Mouse (Mus musculus): ENCODE measurements around the gene Armc9. TPM values are rescaled to one million over a fixed set of nuclear protein-coding genes. Genes with fewer than 3 reads are reported as not detected.

Gene Armc9
- polyA plus RNA-seq, 1 experiment from 2014 or later = 39.8 TPM

- no peak for ATAC-seq (ENCODE audit: low FRiP score)
- H3K4me3 ChIP-seq = no peak overlapping the region
- peaks cover 10% of the 10 kb centered on the region for H3K4me1 ChIP-seq
- WGBS = 7% methylated on average over 2 of the region's 2 CpGs
- peaks cover 54% of the 10 kb centered on the region for H3K27me3 ChIP-seq
- no peaks in the 10 kb centered on the region for H3K36me3 ChIP-seq
- no peak overlapping the region for H3K27ac ChIP-seq
- H3K9me3 ChIP-seq (replicated peaks) = no peaks in the 10 kb centered on the region
- no peak overlapping the region for H3K4me2 ChIP-seq (replicated peaks)
- H3K9ac ChIP-seq = no peak overlapping the region
Measured at GRCm38 (mm10) chr1:86300093-86300492, 145.5 kb downstream of the Armc9 start.

DNA sequence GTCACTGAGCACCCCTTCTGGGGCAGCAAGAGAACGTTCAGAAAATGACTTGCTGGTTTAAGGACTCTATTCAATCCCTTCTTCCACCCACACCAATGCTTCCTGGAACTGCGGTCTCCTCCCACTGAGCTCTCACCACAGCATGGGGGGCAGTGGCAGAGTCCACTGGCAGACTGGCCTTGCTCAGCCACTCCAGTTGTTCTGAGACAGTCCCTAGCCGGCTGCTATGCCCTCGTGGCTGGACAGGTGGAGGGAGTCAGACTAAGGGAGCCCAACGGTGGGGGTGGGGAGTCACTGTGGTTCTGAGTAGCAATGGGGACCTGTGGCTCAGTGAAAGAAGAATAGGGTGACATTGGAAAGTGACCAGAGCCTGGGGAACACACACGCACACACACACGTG, 146.2 kb downstream of the Armc9 start:
- Histone ChIP-seq H3K4me1 (peaks cover 9% of the 10 kb centered on the region), H3K9me3 (replicated peaks) (no peaks in the 10 kb centered on the region), H3K9ac (no peak overlapping the region), H3K36me3 (no peaks in the 10 kb centered on the region), H3K4me2 (replicated peaks) (no peak overlapping the region), H3K27ac (no peak overlapping the region), H3K27me3 (peaks cover 59% of the 10 kb centered on the region), H3K4me3 (no peak overlapping the region)
- 43% methylated on average over 7 of the region's 7 CpGs for WGBS
- ATAC-seq (ENCODE audit: low FRiP score) = no peak

- ATAC-seq (ENCODE audit: low FRiP score) = no peak
Measured at GRCm38 (mm10) chr1:86301221-86302091, 146.9 kb downstream of the Armc9 start.

GRCm38 (mm10) chr1:86302532-86302931, 148.0 kb downstream of the Armc9 start, which contains the start of gene B3gnt7:
B3gnt7 (plus strand) TSS chr1:86302832.
- H3K4me2 ChIP-seq (replicated peaks) = peak within 1 kb of the TSS; percentile 93
- peaks cover 64% of the 10 kb centered on the region for H3K27me3 ChIP-seq
- peak within 1 kb of the TSS; percentile 64 for H3K9ac ChIP-seq
- no peaks in the 10 kb centered on the region for H3K9me3 ChIP-seq (replicated peaks)
- 24% methylated on average over 6 of the region's 6 CpGs for WGBS
- H3K4me1 ChIP-seq = peaks cover 9% of the 10 kb centered on the region
- H3K4me3 ChIP-seq = peak within 1 kb of the TSS; percentile 53
- no peak within 1 kb of the TSS for H3K27ac ChIP-seq
- H3K36me3 ChIP-seq = no peaks in the 10 kb centered on the region
- ATAC-seq (ENCODE audit: low FRiP score) = no peak

More at GRCm38 (mm10) chr1:86301221-86302091, 146.9 kb downstream of the Armc9 start:
- Histone ChIP-seq H3K4me3 (no peak overlapping the region), H3K27me3 (peaks cover 60% of the 10 kb centered on the region), H3K9me3 (replicated peaks) (no peaks in the 10 kb centered on the region), H3K36me3 (no peaks in the 10 kb centered on the region), H3K4me1 (peaks cover 9% of the 10 kb centered on the region), H3K4me2 (replicated peaks) (no peak overlapping the region), H3K9ac (no peak overlapping the region), H3K27ac (no peak overlapping the region)
- 54% methylated on average over 6 of the region's 6 CpGs for WGBS

GRCm38 (mm10) chr1:86303063-86303872, 148.7 kb downstream of the Armc9 start:
- H3K27me3 ChIP-seq = peaks cover 70% of the 10 kb centered on the region
- H3K4me2 ChIP-seq (replicated peaks) = peak overlapping the region; percentile 93
- H3K9ac ChIP-seq = peak overlapping the region; percentile 64
- under 1% methylated on average over 54 of the region's 65 CpGs for WGBS
- H3K9me3 ChIP-seq (replicated peaks) = no peaks in the 10 kb centered on the region
- peak; percentile 70 for ATAC-seq (ENCODE audit: low FRiP score)
- H3K4me1 ChIP-seq = peaks cover 9% of the 10 kb centered on the region
- no peak overlapping the region for H3K27ac ChIP-seq
- H3K36me3 ChIP-seq = no peaks in the 10 kb centered on the region
- H3K4me3 ChIP-seq = peak overlapping the region; percentile 53

DNA sequence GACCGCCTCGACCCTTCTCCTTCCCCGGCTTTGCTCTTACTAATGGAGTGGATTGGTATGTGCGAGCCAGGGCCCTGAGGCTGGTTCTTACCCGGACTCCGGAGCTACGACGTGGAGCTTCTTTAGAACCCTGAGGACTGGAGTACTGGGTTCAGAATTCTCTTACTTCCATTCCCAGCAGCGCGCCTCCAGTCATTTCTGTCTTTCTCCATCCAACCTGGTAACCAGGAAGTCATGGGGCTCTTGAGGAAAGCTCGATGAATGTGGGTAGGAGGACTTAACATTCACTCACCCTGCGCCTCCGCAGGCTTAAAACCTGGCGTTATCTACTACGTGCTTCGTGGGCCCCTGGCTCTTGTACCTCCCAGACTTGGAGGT, 149.3 kb downstream of the Armc9 start:
- no peaks in the 10 kb centered on the region for H3K9me3 ChIP-seq (replicated peaks)
- peak overlapping the region; percentile 64 for H3K9ac ChIP-seq
- ATAC-seq (ENCODE audit: low FRiP score) = no peak
- peaks cover 9% of the 10 kb centered on the region for H3K4me1 ChIP-seq
- peaks cover 70% of the 10 kb centered on the region for H3K27me3 ChIP-seq
- H3K4me3 ChIP-seq = peak overlapping the region; percentile 53
- peak overlapping the region; percentile 93 for H3K4me2 ChIP-seq (replicated peaks)
- 3% methylated on average over 16 of the region's 16 CpGs for WGBS
- H3K27ac ChIP-seq = no peak overlapping the region
- no peaks in the 10 kb centered on the region for H3K36me3 ChIP-seq

DNA sequence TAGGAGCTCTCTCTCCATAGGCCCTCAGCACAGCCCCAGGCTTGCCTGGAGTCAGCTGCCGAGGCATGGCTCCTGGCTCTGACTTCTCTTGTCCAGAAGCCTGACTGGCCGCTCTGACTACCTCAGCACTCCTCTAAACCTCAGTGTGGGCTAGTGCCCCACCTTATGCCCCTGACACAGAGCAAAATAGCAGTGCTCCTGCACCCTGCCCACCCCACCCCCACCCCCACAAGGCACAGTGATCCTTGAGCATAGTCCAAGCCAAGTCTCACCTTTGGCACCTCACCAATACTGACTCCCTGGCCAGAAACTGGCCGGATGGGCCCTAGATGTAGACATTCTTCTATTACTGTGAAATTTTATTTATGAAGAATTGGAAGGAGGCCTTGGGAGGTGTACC, 152.1 kb downstream of the Armc9 start:
- H3K9me3 ChIP-seq (replicated peaks) = no peaks in the 10 kb centered on the region
- H3K27ac ChIP-seq = no peak overlapping the region
- no peak overlapping the region for H3K9ac ChIP-seq
- H3K4me3 ChIP-seq = no peak overlapping the region
- no peaks in the 10 kb centered on the region for H3K36me3 ChIP-seq
- no peak for ATAC-seq (ENCODE audit: low FRiP score)
- H3K4me2 ChIP-seq (replicated peaks) = no peak overlapping the region
- peaks cover 53% of the 10 kb centered on the region for H3K27me3 ChIP-seq
- peaks cover 15% of the 10 kb centered on the region for H3K4me1 ChIP-seq
- WGBS = 88% methylated on average over 3 of the region's 3 CpGs

- Histone ChIP-seq H3K9ac (no peak overlapping the region), H3K36me3 (no peaks in the 10 kb centered on the region), H3K27me3 (peaks cover 48% of the 10 kb centered on the region), H3K9me3 (replicated peaks) (no peaks in the 10 kb centered on the region), H3K4me2 (replicated peaks) (no peak overlapping the region), H3K4me3 (no peak overlapping the region), H3K4me1 (peaks cover 15% of the 10 kb centered on the region), H3K27ac (no peak overlapping the region)
- 92% methylated on average over 7 of the region's 7 CpGs for WGBS
- ATAC-seq (ENCODE audit: low FRiP score) = no peak
Measured at GRCm38 (mm10) chr1:86307177-86307762, 152.7 kb downstream of the Armc9 start.

- Histone ChIP-seq H3K27ac (no peak overlapping the region), H3K4me1 (peaks cover 12% of the 10 kb centered on the region), H3K4me3 (no peak overlapping the region), H3K9me3 (replicated peaks) (no peaks in the 10 kb centered on the region), H3K9ac (no peak overlapping the region), H3K4me2 (replicated peaks) (no peak overlapping the region), H3K27me3 (peaks cover 45% of the 10 kb centered on the region), H3K36me3 (no peaks in the 10 kb centered on the region)
- WGBS = 32% methylated on average over 4 of the region's 4 CpGs
- ATAC-seq (ENCODE audit: low FRiP score) = no peak
Measured at GRCm38 (mm10) chr1:86307871-86308641, 153.5 kb downstream of the Armc9 start.

GRCm38 (mm10) chr1:86309270-86309833, 154.8 kb downstream of the Armc9 start:
- ATAC-seq (ENCODE audit: low FRiP score) = no peak
- Histone ChIP-seq H3K9ac (no peak overlapping the region), H3K4me2 (replicated peaks) (no peak overlapping the region), H3K27ac (no peak overlapping the region), H3K27me3 (peaks cover 37% of the 10 kb centered on the region), H3K36me3 (no peaks in the 10 kb centered on the region), H3K9me3 (replicated peaks) (no peaks in the 10 kb centered on the region), H3K4me3 (no peak overlapping the region), H3K4me1 (peaks cover 17% of the 10 kb centered on the region)
- WGBS = 91% methylated on average over 7 of the region's 7 CpGs

DNA sequence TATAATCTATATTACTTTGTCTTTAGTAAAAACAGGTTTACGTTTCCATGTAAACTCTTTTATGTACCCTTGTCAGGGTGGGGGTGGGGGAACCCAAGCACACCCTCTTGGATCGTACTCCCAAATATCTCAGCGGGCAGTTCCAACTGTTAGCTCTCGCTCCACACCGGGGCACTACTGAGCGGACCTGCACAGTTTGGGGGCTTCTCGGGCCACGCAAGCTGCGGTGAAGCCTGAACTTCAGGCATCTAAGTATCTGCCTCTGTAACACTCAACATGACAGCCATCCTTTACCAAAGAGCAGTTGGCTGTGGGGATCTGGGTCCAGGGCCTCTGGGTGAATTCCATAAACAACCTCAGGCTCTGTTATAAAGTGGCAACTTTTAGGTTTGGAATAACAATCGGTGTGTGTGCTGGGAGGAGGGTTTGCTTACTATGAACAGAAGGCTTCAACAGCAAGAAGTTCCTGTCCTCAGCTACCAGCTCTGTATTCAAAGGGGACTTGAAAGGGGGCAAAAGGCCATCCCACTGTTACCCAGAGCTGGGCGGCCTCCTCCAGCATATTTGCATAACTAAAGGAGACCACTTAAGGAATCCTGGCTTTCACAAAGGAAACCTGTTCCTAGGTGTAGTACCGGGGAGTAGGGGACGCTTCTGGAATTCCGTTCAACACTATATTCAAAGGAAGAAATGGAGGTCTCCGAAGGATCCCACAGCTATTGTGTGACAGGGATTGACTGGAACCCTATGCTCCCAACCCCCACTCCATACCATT, 156.1 kb downstream of the Armc9 start:
- Histone ChIP-seq H3K36me3 (no peaks in the 10 kb centered on the region), H3K4me1 (peaks cover 17% of the 10 kb centered on the region), H3K4me3 (no peak overlapping the region), H3K27me3 (peaks cover 25% of the 10 kb centered on the region), H3K27ac (no peak overlapping the region), H3K9me3 (replicated peaks) (no peaks in the 10 kb centered on the region), H3K9ac (no peak overlapping the region), H3K4me2 (replicated peaks) (no peak overlapping the region)
- 14% methylated on average over 15 of the region's 15 CpGs for WGBS
- ATAC-seq (ENCODE audit: low FRiP score) = no peak
